9 mouse cellular contexts compared by ENCODE assay signal in the genomic region with DNA sequence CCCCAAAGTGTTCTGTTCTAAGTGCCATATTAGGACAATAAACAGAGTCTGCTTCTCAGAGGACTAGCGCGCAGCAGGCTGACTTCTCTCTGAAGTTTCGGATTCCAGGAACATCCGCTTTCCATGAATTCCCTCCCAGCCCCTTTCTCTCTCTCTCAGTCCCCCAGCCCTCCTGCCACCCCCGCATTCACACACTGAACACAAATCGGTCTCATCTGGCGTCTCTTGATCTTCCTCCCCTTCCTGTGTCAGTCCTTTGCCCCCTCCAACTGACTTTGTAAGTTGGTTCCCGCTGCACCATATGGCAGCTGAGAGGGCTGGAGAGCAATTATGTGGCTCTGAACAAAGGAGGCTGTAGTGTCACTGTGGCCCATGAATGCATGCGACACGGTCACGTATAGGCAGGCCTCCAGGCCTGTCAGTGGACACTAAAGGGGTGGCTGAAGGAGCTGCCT.
DNase-seq lines count a peak whose midpoint lies in the region; ATAC-seq lines count a peak whose summit lies in the region.
"Had no signal": no experiment of that assay in that cellular context is flagged by ENCODE, and none has a peak within 500 bp of the region (broad histone marks: within the 10 kb centered on the region; RNA-seq: fewer than 3 reads in every experiment).

No protein-coding gene starts in this region.

- H3K27me3 ChIP-seq in forebrain, embryonic 15.5 days = no peaks in the 10 kb centered on the region
- H3K27me3 ChIP-seq in limb, embryonic 13.5 days = no peaks in the 10 kb centered on the region

- DNase-seq in kidney, postnatal 10 days = peak; percentile 57
- DNase-seq in kidney, postnatal 25 days = no peak
- DNase-seq in retina, embryonic 14.5 days (ENCODE audit: low spot score) = peak; percentile 76
- no peak for DNase-seq in gastrocnemius, postnatal 25 days
- DNase-seq in thymus, postnatal 25 days = no peak
- DNase-seq in B cell, adult 2 months = no peak

- H3K36me3 ChIP-seq in forebrain, embryonic 15.5 days = no peaks in the 10 kb centered on the region
- no peaks in the 10 kb centered on the region for H3K36me3 ChIP-seq in limb, embryonic 13.5 days

- 15% methylated on average over 11 of the region's 11 CpGs for WGBS in forebrain, embryonic 15.5 days
- WGBS in limb, embryonic 13.5 days = 25% methylated on average over 11 of the region's 11 CpGs

- H3K4me2 ChIP-seq in forebrain, embryonic 15.5 days (replicated peaks) = no peak overlapping the region
- H3K4me2 ChIP-seq in limb, embryonic 13.5 days (replicated peaks) = peak overlapping the region; percentile 41

- ATAC-seq in forebrain, embryonic 15.5 days (replicated peaks) = peak; percentile 81
- ATAC-seq in limb, embryonic 13.5 days (ENCODE audit: low FRiP score, low read depth) = peak; percentile 75

- no peaks in the 10 kb centered on the region for H3K9me3 ChIP-seq in forebrain, embryonic 15.5 days
- H3K9me3 ChIP-seq in limb, embryonic 13.5 days = no peaks in the 10 kb centered on the region

- H3K27ac ChIP-seq in forebrain, embryonic 15.5 days (replicated peaks) = no peak overlapping the region
- peak overlapping the region; percentile 67 for H3K27ac ChIP-seq in limb, embryonic 13.5 days

- H3K9ac ChIP-seq in forebrain, embryonic 15.5 days (replicated peaks) = no peak overlapping the region
- H3K9ac ChIP-seq in limb, embryonic 13.5 days = peak overlapping the region; percentile 32; the same call in 1 of the 2 replicates

- H3K4me1 ChIP-seq in forebrain, embryonic 15.5 days = peaks cover 20% of the 10 kb centered on the region
- H3K4me1 ChIP-seq in limb, embryonic 13.5 days = peaks cover 38% of the 10 kb centered on the region

- H3K4me3 ChIP-seq in forebrain, embryonic 15.5 days = no peak overlapping the region
- no peak overlapping the region for H3K4me3 ChIP-seq in limb, embryonic 13.5 days
- H3K4me3 ChIP-seq: erythroblast, embryonic 14.5 days had no signal

Comparison
In these comparisons a context has a peak if more than half of its experiments do, and no peak if none do; other contexts are left out.
1. DNase-seq: peak in kidney, postnatal 10 days (single experiment) and retina, embryonic 14.5 days (single experiment); none in kidney, postnatal 25 days (0 of 2), gastrocnemius, postnatal 25 days (single experiment), thymus, postnatal 25 days (single experiment) and B cell, adult 2 months (0 of 2).